Mouse (Mus musculus) spleen, adult 12 weeks (tissue): ENCODE data around the gene Fam196a.

Experiments
- DNase-seq: peaks from one replicate; pipeline ENCODE4 v3.0.0; 2022; ENCODE audit warnings: low spot score

Fam196a gene

GRCm38 (mm10) chr7:134840066-134840465, 98.2 kb downstream of the Fam196a start:
- no peak for DNase-seq
